Mouse (Mus musculus): ENCODE data around the gene 5330417C22Rik.
"Not testable (repeated sequence)": the region's sequence is repeated elsewhere in the genome, so short reads cannot be mapped to it uniquely, and the experiment has no call there.

5330417C22Rik gene

DNA sequence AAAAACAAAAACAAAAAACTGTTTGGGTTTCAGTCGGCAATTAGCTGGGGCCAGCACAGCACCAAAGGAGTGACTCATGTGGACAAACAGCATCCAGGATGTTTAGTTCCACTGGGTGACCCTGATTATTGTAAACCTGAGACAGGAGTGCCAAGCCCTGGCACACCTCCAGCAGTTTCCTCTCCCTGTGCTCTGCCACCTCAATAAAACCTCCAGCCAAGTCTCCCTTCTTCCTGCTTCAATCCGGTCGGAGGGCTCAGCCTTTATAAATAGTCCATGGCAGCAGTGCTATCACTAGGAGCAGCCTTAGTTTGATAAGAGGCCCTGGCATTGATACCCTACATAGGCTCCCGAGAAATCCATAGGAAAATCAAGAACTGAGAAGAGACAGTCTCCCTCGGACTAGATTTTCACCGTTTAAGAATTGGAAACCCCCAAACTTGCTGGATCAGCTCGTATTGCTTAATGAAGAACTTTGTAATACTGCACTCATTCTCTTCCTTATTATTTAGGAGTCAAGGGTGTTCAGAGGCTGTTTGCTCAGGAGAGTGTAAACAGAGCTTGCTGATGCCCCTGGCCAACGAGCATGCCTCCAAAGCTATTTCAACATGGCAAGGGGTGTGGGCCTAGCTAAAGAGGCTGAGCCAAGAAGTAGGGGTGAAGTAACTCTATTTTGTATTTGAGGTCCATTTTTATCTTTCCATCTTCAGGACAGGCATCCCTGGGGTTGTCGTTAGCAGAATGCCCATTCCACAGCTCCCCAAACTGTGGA, 3.0 kb downstream of the 5330417C22Rik start:
- DNase-seq (ENCODE audit: low read depth, low spot score) = no peak

DNA sequence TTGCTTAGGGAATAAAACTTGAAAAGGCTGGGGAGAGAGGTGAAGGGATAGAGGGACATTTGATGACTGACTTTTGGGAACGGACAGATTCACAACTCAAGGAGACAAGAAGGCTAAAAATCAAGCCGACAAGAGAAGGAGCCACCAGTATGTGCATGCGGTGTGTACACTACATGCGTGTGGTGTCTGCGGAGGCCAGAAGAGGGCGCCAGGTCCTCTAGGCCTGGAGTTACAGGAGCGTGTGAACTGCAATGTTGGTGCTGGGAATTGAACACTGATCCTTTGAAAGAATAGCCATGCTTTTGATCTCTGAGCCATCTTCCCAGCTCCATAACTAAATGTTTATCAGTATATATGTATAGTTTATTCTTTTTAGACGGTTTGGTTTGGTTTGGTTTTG, 7.8 kb downstream of the 5330417C22Rik start:
- DNase-seq (ENCODE audit: low read depth, low spot score) = no peak

DNA sequence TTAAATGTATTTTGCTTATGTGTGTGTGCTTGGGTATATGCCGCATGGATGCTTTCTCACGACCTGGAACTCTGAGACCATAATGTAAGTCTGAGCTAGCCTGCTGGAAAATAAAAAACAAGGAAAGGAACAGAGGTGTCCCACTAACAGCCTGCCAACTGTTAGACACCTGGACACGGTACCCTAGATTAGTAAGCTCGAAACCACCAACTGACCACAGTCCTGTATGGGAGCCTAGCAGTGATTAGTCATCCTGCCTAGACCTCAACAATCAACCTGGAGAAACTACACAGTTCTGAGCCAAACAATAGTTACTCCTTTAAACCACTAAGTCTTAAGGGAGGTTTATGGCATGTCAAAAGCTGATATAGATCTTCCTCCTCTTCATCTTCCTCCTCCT, 12.9 kb downstream of the 5330417C22Rik start:
- DNase-seq (ENCODE audit: low read depth, low spot score) = no peak

DNA sequence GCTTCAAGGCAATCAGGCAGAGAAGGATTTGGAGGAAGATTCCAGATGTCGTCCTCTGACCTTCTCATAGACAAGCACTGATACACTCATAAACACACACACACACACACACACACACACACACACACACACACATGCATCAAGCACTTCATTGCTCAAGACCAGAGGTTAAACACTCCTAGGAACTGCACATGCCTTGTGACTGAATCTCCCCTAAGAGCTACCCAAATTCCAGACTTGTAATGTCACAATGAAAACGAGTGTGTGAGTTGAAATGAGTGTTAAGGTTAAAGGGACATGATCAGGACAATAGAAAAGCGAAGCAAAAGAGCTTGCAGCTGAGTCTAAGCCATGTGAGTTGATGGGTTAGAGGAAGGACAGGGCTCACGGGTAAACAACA, 18.1 kb downstream of the 5330417C22Rik start:
- DNase-seq (ENCODE audit: low read depth, low spot score) = no peak

DNA sequence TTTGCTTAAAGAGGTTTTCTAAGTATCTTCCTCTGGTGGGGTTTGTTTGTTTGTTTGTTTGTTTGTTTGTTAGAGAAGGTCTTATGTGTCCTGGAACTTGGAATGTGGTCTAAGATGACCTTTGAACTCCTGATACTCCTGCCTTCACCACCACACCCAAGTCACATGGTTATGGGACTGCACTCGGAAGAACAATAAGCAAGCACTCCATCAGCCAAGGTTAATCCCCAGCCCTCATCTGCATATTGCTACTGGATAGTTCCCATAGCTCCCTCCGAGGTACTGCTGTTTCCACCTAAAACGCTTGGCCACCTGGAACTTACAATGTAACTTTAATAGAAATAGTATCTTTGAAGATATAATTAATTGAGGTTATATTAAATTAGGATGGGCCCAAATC, 22.9 kb downstream of the 5330417C22Rik start:
- no peak for DNase-seq (ENCODE audit: low read depth, low spot score)

DNA sequence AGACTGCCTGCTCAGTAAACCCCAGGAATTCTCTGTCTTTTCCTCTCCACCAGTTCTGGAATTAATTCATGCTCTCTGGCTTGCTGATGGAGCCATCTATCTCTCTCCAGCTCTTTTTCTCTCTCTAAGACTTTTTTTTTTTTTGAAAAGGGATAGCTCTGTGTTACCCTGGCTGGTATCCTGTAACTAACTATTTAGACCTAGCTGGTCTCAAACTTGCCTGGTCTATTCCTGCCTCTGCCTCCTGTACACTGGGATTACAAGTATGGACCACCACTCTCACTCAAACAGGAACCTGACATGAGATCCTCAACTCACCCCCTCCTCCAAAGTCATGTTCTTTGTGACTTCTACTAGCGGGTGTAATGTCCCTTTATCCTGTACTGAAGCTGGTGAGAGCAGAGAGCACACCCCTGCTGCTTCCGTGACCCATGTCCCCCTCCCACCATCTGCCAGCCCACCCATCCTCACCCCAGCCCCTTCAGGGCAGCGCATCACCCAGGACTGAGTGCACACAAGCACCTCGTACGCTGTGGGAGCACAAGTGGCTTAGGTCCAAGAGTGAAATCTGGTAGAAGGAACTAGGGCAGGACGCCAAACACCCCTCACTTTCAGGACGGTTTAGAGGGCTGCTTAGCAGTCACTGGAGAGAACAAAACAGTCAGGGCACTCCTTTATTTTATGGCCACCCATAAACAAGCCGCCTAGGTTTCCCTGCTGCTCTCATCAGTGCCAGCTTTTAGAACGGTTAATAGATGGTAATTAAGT, 25.4 kb downstream of the 5330417C22Rik start:
- peak; percentile 24 for DNase-seq (ENCODE audit: low read depth, low spot score)

DNA sequence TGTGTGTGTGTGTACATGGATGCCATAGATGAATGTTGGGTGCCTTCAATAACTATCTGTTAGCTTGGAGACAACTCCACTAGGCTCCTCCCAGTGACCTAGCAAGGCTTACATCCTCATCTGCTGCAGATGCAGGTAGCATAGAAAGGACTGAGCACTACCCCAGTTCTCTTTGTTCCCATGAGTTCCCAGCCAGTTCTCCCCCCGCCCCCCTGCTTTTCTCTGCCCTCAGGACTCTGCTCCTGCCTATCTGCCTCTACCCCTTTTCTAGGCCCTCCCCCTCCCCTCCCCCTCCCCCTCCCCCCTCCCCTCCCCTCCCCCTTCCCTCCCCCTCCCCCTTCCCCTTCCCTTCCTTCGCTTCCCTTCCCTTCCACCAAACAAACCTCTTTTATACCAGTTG, 26.2 kb downstream of the 5330417C22Rik start:
- DNase-seq (ENCODE audit: low read depth, low spot score) = no peak

DNA sequence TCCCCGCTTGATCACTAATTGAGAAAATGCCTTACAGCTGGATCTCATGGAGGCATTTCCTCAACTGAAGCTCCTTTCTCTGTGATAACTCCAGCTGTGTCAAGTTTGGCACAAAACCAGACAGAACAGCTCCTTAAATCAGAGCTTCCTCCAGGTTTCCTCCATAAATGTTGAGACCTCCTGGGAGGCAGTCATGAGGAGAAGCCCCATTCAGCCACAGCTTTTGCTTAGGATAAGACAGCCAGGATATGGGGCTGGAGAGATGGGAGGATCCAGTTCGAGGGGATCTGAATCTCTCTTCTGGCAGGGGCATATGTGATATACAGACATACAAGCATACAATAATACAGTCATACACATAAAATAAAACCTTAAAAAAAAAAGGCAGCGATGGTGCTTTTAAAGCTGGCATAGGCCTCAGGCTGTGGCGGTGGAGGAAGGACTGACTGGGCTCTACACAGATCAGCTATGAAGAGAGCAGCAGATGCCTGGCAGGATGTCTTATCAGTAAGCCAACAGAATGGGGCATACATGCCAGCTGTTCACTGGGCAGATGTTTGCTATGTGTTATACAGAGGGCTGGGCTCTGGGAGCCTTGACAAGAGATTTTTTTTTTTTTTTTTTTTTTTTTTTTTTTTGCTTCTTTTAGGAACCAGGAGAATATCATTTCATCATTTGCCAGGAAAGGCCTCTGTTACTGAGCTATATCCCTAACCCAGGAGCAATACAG, 27.4 kb downstream of the 5330417C22Rik start:
- DNase-seq (ENCODE audit: low read depth, low spot score) = no peak

DNA sequence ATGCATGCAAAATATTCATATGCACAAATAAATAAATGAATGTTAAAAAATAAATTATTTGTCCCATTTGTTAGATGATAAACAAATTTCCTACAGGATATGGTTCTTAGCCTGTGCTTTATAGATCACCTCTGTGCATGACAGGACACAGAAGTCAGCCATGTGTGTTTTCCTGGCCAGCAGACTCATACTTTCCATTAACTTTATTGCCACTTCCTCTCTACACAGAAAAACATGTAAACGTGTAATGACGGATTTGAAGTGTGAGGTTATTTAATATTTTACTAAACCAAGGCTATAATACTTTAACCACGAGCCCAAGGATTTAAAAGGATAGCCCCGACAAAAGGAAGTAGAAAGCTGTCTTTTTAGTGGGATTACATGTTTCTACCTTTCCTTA, 32.4 kb downstream of the 5330417C22Rik start:
- no peak for DNase-seq (ENCODE audit: low read depth, low spot score)

DNA sequence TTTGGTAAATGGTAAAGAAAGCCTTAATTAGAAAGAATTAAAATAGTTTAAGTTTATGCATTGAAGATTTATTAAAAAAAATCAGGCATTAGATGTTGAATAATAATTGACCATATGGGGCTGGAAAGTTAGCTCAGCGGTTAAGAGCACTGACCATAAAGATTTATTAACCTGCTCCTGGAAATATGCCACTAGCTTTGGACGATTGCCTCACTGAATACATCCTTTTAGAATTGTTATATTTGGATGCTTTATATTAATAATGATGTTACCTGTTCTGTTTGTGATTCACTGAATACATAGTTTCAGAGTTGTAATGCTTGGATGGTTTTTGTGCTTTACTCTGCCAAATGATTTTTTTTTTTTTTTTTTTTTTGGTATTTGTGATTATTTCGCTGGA, 34.9 kb downstream of the 5330417C22Rik start:
- not testable (repeated sequence) for DNase-seq (ENCODE audit: low read depth, low spot score)

DNA sequence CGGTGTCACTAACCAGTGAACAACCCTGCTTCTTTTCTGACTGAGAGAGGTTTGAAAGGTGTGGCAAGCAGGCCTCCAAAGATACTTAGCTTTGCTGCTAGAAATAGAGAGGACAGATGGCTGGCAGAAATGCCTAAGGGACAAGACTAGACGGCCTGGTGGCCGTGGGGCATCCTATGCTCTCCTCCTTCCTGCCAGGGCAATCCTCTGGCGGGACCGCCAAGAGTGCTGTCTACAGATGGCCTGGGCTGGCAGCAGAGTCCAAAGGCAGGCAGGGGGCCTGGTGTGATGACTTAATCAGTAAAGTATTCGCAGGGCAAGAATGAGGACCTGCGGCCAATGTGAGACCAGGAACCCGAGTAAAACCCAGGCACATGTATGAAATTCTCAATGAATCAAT, 36.5 kb downstream of the 5330417C22Rik start:
- DNase-seq (ENCODE audit: low read depth, low spot score) = no peak

DNA sequence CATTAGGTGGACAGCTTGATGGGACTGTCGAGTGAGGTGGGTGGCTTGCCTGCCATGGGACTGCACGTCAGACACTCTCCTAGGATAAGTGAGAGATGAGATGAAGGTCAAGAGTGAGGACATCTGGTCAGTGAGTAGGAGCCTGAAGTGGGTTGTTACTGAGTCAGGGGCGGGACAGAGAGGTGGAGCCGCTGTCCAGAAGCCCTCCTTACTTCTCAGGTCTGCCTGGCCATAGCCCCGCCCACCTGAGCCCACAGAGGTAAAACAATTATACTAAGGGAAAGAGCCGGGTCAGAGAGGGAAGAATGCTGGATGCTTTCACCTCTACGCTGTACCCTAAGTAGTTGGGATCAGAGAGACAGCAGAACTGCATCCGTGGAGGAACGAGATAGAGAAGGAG, 38.7 kb downstream of the 5330417C22Rik start:
- no peak for DNase-seq (ENCODE audit: low read depth, low spot score)

DNA sequence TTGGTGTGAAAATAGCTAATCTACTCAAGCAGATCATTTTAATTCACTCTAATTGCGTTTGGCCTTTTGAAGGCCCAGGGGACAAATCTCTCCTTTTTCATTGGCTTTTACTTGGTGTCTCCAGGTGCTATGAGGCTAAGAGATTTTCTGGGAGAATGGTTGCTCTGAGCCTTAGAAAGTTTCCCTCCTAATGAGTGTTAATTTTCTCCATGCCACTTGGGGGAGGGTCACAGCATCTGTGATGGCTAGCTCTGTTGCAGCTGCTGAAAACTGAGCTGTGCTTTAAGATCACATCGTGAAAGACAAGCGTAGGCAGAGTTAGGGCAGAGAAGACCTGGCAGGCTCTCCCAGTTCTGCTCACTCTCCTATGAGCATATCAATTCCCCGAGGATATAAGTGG, 40.9 kb downstream of the 5330417C22Rik start:
- no peak for DNase-seq (ENCODE audit: low read depth, low spot score)

DNA sequence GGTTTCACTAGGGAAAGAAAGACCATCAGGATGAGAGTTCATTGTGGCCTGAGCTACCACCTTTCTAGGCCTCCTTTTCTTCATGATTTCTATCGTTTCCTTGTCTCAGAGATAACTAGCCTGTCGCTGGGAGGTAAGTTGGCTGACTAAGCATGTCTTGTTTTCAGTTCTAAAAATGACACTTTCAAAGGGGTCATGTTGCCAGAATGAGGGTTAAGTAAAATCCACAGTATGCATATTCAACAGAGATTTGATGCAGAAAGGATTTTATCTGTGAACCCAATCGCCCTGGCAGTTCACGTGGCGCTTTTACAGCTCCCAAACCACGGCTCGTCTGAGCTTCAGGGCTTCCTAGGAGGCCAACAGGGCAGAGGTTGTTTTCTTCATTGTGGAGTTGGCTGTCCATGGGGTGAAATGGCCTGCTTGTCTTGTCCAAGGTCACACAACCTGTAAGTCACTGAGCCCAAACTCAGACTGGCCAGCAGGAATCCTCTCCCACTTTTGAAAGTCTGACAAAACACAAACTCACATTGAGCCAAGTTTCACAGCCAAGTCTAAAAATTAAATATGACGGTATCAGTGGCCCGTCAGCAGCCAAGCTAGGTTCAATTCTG, 41.4 kb downstream of the 5330417C22Rik start:
- no peak for DNase-seq (ENCODE audit: low read depth, low spot score)

DNA sequence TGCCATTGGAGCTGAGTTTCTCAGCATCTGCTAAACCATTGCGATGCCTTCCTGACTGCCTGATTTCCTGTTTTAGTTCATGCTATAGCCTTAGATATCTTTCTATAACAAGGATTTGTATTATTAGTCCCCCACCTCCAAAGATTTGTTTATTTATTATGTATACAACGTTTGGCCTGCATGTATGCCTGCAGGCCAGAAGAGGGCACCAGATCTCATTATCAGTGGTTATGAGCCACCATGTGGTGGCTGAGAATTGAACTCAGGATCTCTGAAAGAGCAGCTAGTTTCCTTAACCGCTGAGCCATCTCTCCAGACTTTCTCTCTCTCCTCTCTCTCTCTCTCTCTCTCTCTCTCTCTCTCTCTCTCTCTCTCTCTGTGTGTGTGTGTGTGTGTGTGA, 46.4 kb downstream of the 5330417C22Rik start:
- DNase-seq (ENCODE audit: low read depth, low spot score) = no peak

DNA sequence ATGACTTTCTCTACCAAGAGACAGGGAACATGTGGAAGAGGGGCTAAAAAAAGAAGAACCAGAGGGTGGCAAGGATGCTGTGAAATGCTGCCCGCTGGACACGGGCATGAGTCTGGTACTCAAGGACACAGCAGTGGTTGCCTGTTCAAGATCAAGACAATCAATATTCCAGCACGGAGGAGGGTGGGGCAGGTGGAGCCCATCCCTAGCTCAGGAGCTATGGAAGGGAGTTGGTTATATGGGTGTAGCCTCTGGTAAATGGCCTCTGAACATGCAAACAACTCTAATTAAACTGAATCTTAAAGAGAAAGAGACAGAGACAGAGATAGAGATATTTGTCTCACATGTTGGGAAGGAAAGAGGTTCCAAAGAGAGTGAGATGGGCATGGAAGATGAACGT, 51.6 kb downstream of the 5330417C22Rik start:
- DNase-seq (ENCODE audit: low read depth, low spot score) = no peak

DNA sequence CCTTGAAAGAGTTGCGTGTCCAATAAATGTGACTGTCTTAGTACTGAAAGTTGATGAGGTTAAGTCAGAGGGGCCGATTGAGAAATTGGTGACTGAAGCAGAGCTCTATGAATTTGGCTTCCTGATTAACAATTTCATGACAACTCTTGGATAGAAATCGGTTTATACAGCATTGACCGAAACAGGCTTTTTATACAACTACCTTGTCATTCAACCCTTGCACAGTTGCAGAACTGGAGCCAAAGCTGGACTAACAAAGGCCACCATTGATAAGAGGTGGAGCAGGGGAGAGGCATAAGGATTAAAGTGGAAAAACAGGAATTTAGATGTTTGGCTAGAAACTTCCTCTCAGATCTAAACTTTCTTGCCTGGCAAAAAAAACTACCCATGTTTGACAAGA, 57.5 kb downstream of the 5330417C22Rik start:
- no peak for DNase-seq (ENCODE audit: low read depth, low spot score)

DNA sequence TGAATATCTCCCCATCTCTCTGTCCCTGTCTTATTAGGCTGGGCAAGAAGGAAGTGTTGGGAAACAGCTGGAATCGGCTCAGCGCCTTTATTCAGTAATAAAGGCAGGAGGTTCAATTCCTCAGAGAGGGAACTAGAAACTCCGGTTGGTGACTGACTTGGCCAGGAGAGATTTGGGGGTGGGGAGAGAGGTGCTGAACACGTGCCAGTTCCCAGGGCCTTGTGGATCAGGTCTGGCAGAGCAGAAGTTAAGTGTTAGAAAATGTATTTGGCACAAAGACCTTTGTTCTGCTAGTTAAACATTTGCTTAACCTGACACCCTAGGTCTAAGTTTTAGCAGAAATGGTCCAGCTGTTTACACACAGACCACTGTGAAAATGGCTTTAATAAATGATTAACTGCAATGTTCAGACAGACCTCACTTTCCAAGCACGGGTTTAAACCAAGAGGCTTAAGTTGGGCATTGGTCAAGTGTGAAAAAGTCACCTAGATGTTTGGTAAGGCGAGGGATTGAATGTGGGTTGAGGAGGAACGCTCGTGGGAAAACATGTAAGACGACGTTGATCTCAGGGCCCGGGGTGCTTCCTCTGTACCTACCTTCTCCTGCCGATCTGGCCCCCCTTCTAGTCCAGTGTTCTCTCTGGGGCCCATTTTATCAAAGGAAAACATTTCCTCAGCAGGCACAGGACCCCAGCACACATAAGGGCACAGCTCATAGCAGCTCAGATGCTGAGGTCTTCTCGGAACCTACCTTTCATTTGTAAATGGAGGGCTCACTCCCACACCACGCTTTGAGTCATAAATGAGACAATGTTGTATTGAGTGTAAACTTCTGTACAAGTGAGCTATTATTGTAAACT, 59.3 kb downstream of the 5330417C22Rik start:
- DNase-seq (ENCODE audit: low read depth, low spot score) = no peak

DNA sequence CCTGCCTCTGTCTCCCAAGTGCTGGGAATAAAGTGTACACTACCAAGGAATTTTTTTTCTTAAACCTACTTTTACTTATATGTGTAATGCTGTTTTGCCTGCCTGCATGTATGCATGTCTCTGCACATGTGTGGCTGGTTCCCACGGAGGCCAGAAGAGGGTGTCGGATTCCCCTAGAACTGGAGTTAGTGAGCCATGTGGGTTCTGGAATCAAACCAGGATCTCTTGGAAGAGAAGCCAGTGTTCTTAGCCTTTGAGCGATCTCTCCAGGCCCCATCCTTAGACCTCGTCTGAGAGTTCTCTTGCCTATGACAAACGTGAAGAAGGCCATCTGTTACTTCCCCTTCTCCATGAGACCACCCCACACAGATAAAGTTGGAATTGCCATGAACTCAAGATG, 60.8 kb downstream of the 5330417C22Rik start:
- no peak for DNase-seq (ENCODE audit: low read depth, low spot score)

DNA sequence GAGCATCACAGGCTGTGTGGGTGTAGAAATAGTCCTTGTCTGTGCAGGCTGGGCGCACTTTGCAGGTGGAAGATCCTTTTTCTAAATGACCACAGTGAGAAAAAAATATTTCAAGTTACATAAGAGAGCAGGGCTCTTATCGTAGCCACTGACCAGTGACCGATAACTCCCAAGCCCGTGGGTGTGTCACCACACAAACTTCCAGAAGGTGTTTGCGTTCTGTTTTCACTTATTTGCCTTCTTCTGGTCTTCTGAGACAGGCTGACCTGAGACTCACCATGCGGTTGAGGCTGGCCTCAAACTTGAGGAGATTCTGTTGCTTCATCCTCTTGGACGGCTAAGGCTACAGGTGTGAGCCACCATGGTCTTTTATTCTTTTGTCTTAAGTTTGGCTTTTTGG, 61.4 kb downstream of the 5330417C22Rik start:
- no peak for DNase-seq (ENCODE audit: low read depth, low spot score)

DNA sequence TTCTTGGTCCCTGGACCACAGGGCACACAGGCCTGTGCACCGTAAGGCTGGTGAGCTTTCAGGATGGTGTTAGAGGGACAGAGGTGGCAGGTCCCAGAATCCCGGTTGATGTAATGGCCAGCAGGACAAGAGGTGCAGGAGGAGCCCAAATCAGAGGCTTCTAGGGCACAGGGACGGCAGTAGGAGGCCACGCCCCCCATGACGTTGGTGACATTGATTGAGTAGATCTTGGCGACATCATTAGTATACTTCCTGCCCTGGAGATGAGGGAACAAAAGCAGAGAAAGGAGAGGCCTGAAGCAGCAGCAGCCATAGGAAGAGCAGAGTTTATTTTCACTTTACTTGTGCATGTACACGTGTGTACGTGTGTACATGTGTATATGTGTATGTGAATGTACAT, 68.6 kb downstream of the 5330417C22Rik start:
- DNase-seq (ENCODE audit: low read depth, low spot score) = no peak
